Comparison of ENCODE assay signal across 8 mouse cellular contexts in the genomic region with DNA sequence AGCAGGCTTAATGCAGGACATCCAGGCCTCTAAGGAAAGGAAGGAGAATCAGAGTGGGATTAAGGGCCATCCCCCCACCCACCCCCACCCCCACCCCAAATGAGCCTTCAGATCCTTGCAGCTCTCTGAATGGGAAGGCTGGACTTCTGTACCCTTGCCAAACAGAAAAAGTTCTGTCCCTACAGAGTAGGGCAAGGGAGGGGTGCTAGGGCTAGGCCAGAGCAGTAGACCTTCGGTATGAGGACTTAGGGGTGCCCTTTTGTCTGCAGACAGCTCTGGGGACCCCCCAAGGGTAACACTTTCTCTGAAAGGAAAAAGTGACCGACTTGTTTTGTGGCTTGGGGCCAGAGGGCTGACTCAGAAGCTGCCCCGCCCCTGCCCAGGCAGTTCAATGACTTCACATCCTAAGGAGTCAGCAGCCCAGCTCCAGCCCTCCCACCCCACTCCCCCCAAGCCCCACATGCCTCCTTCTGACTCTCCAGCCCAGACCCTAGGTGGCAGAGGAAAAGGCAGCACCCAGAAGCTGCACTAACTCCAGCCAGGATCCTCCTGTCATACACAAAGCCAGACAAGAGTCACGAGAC.
A peak's percentile ranks its signal among the peaks of the same experiment; 100 is the strongest.
DNase-seq lines count a peak whose midpoint lies in the region; ATAC-seq and TF ChIP-seq lines count a peak whose summit lies in the region.

No protein-coding gene starts in this region.

- intact Hi-C loops in heart, adult 2 months (cut with DNase I): no loop called here

- H3K27ac ChIP-seq in neural tube, embryonic 13.5 days (replicated peaks): no peak overlapping the region; the same call in 1 of the 2 replicates
- H3K27ac ChIP-seq in heart, adult 2 months: peak overlapping the region; percentile 70
- peak overlapping the region; percentile 65 for H3K27ac ChIP-seq in kidney, postnatal 0 days
- H3K27ac ChIP-seq in midbrain, embryonic 15.5 days: no peak overlapping the region

- H3K4me3 ChIP-seq in neural tube, embryonic 13.5 days: no peak overlapping the region
- no peak overlapping the region for H3K4me3 ChIP-seq in heart, adult 2 months
- no peak overlapping the region for H3K4me3 ChIP-seq in kidney, postnatal 0 days (replicated peaks; ENCODE audit: low read depth, low read length)
- H3K4me3 ChIP-seq in midbrain, embryonic 15.5 days: no peak overlapping the region

- peaks cover 22% of the 10 kb centered on the region for H3K4me1 ChIP-seq in neural tube, embryonic 13.5 days (replicated peaks)
- H3K4me1 ChIP-seq in heart, adult 2 months (ENCODE audit: control insufficient read depth, insufficient read depth, low read length): peaks cover 44% of the 10 kb centered on the region
- peaks cover 15% of the 10 kb centered on the region for H3K4me1 ChIP-seq in kidney, postnatal 0 days (replicated peaks; ENCODE audit: insufficient read depth, low read length)
- H3K4me1 ChIP-seq in midbrain, embryonic 15.5 days: peaks cover 3% of the 10 kb centered on the region; the same call in 1 of the 2 replicates

- H3K36me3 ChIP-seq in neural tube, embryonic 13.5 days: 0 out of 2 replicates have a peak, but pooled peaks cover 11% of the 10 kb centered on the region
- peaks cover 51% of the 10 kb centered on the region for H3K36me3 ChIP-seq in heart, adult 2 months (ENCODE audit: control insufficient read depth, insufficient read depth, low read length)
- H3K36me3 ChIP-seq in kidney, postnatal 0 days (ENCODE audit: insufficient read depth, low read length): peaks cover 23% of the 10 kb centered on the region
- no peaks in the 10 kb centered on the region for H3K36me3 ChIP-seq in midbrain, embryonic 15.5 days (replicated peaks)

- no peak for DNase-seq in neural tube, embryonic 10.5 days (ENCODE audit: extremely low spot score, low spot score)
- DNase-seq in heart, adult 2 months: peak; percentile 80 to 82
- DNase-seq in kidney, postnatal 0 days (ENCODE audit: low spot score): peak; percentile 72
- DNase-seq in right cerebral cortex, postnatal 14 days: no peak
- no peak for DNase-seq in thymus, postnatal 14 days

- peak; percentile 64; the same call in 1 of the 2 replicates for ATAC-seq in neural tube, embryonic 13.5 days (ENCODE audit: low read depth)
- 0 out of 2 replicates have a peak, but pooled peaks have one; percentile 50 for ATAC-seq in kidney, postnatal 0 days (replicated peaks; ENCODE audit: low FRiP score, low read depth)
- ATAC-seq in midbrain, embryonic 15.5 days (replicated peaks): 0 out of 2 replicates have a peak, but pooled peaks have one; percentile 34
- no peak for ATAC-seq in granulocyte monocyte progenitor cell, adult 5-6 weeks (replicated peaks; ENCODE audit: poor library complexity, severe bottlenecking)

- WGBS in neural tube, embryonic 13.5 days: 20% methylated on average over 4 of the region's 4 CpGs
- WGBS in heart, adult 2 months: 2% methylated on average over 4 of the region's 4 CpGs
- WGBS in kidney, postnatal 0 days: 27% methylated on average over 3 of the region's 4 CpGs
- 11% methylated on average over 4 of the region's 4 CpGs for WGBS in midbrain, embryonic 15.5 days

- TF ChIP-seq POLR2A in heart, adult 2 months (IDR thresholded peaks at IDR 0.05; ENCODE audit: insufficient read depth, low read depth, low read length): no peak

- TF ChIP-seq CTCF in heart, adult 2 months (IDR thresholded peaks at IDR 0.05): no peak
- TF ChIP-seq CTCF in kidney, postnatal 0 days (IDR thresholded peaks at IDR 0.05; ENCODE audit: low read depth): no peak

- no peaks in the 10 kb centered on the region for H3K9me3 ChIP-seq in neural tube, embryonic 13.5 days
- no peaks in the 10 kb centered on the region for H3K9me3 ChIP-seq in kidney, postnatal 0 days (replicated peaks; ENCODE audit: low read length)
- H3K9me3 ChIP-seq in midbrain, embryonic 15.5 days: no peaks in the 10 kb centered on the region

- 0 out of 2 replicates have a peak, but pooled peaks have one; percentile 18 for TF ChIP-seq EP300 in heart, adult 2 months (IDR thresholded peaks at IDR 0.05; ENCODE audit: insufficient read depth, low read depth, low read length)

- no peaks in the 10 kb centered on the region for H3K27me3 ChIP-seq in neural tube, embryonic 13.5 days
- H3K27me3 ChIP-seq in heart, adult 2 months (ENCODE audit: control insufficient read depth, insufficient read depth, low read length): no peaks in the 10 kb centered on the region
- H3K27me3 ChIP-seq in kidney, postnatal 0 days (ENCODE audit: insufficient read depth, low read length): no peaks in the 10 kb centered on the region
- no peaks in the 10 kb centered on the region for H3K27me3 ChIP-seq in midbrain, embryonic 15.5 days (replicated peaks)

- no peak overlapping the region for H3K4me2 ChIP-seq in neural tube, embryonic 13.5 days
- H3K4me2 ChIP-seq in kidney, postnatal 0 days (ENCODE audit: low read length): no peak overlapping the region
- no peak overlapping the region for H3K4me2 ChIP-seq in midbrain, embryonic 15.5 days

- H3K9ac ChIP-seq in neural tube, embryonic 13.5 days: no peak overlapping the region
- H3K9ac ChIP-seq in heart, adult 2 months (ENCODE audit: low read depth, low read length): no peak overlapping the region
- H3K9ac ChIP-seq in kidney, postnatal 0 days (ENCODE audit: low read depth, low read length): no peak overlapping the region
- no peak overlapping the region for H3K9ac ChIP-seq in midbrain, embryonic 15.5 days

- H3K79me2 ChIP-seq in heart, adult 2 months (replicated peaks; ENCODE audit: control insufficient read depth, insufficient read depth, low read length): no peaks in the 10 kb centered on the region; the same call in 1 of the 2 replicates

Comparison
In these comparisons a context has a peak if more than half of its experiments do, and no peak if none do; other contexts are left out.
1. H3K27ac ChIP-seq: peak in heart, adult 2 months (single experiment) and kidney, postnatal 0 days (single experiment); none in neural tube, embryonic 13.5 days (single experiment) and midbrain, embryonic 15.5 days (single experiment).
2. DNase-seq: peak in heart, adult 2 months (2 of 2) and kidney, postnatal 0 days (single experiment); none in neural tube, embryonic 10.5 days (single experiment), right cerebral cortex, postnatal 14 days (single experiment) and thymus, postnatal 14 days (single experiment).